In the genomic region with DNA sequence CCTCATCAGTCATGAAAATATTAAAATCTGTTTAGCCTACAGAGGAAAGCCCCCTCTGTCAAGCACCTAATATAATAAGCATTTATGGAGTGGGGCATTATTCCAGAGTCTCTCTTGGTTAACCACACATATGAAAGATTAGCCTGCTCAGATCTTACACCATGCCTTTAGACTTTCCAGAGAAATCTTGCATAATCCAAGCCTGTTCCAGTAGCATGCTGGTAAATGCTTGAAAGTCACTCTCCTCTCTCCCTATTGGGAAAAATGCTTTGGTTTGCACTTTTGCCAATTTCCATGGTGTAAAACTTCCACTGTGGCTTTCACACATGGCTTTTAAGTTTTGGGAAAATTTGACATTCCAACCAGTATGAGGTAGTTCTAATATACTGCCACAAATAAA, we compare ENCODE assay signal across 27 mouse cellular contexts.
DNase-seq lines count a peak whose midpoint lies in the region; ATAC-seq and TF ChIP-seq lines count a peak whose summit lies in the region.
"Had no signal": no experiment of that assay in that cellular context is flagged by ENCODE, and none has a peak within 500 bp of the region (broad histone marks: within the 10 kb centered on the region; RNA-seq: fewer than 3 reads in every experiment).

No protein-coding gene starts in this region.

- H3K36me3 ChIP-seq in limb, embryonic 13.5 days, result no peaks in the 10 kb centered on the region
- no peaks in the 10 kb centered on the region for H3K36me3 ChIP-seq in limb, embryonic 10.5 days
- H3K36me3 ChIP-seq in limb, embryonic 15.5 days, result no peaks in the 10 kb centered on the region
- no peaks in the 10 kb centered on the region for H3K36me3 ChIP-seq in kidney, embryonic 15.5 days
- no peaks in the 10 kb centered on the region for H3K36me3 ChIP-seq in midbrain, embryonic 15.5 days (replicated peaks)
- H3K36me3 ChIP-seq: embryonic facial prominence, embryonic 15.5 days; heart, embryonic 10.5 days; hindbrain, embryonic 13.5 days; midbrain, embryonic 12.5 days; stomach, embryonic 15.5 days had no signal

- H3K27me3 ChIP-seq in limb, embryonic 13.5 days, result no peaks in the 10 kb centered on the region
- H3K27me3 ChIP-seq in limb, embryonic 10.5 days (ENCODE audit: low read depth, poor library complexity, severe bottlenecking), result no peaks in the 10 kb centered on the region
- peaks cover 4% of the 10 kb centered on the region for H3K27me3 ChIP-seq in Patski
- H3K27me3 ChIP-seq in limb, embryonic 15.5 days, result no peaks in the 10 kb centered on the region
- H3K27me3 ChIP-seq in kidney, embryonic 15.5 days, result no peaks in the 10 kb centered on the region
- no peaks in the 10 kb centered on the region for H3K27me3 ChIP-seq in midbrain, embryonic 15.5 days (replicated peaks)
- H3K27me3 ChIP-seq: embryonic facial prominence, embryonic 15.5 days; hindbrain, embryonic 13.5 days; midbrain, embryonic 12.5 days; stomach, embryonic 15.5 days had no signal

- H3K9ac ChIP-seq in limb, embryonic 13.5 days, result no peak overlapping the region
- no peak overlapping the region for H3K9ac ChIP-seq in limb, embryonic 15.5 days
- H3K9ac ChIP-seq in kidney, embryonic 15.5 days, result no peak overlapping the region
- H3K9ac ChIP-seq in midbrain, embryonic 15.5 days, result no peak overlapping the region
- H3K9ac ChIP-seq: embryonic facial prominence, embryonic 15.5 days; hindbrain, embryonic 13.5 days; liver, embryonic 14.5 days; midbrain, embryonic 12.5 days; stomach, embryonic 15.5 days had no signal

- H3K4me2 ChIP-seq in limb, embryonic 13.5 days (replicated peaks), result no peak overlapping the region
- H3K4me2 ChIP-seq in limb, embryonic 15.5 days, result no peak overlapping the region
- H3K4me2 ChIP-seq in kidney, embryonic 15.5 days, result no peak overlapping the region
- H3K4me2 ChIP-seq in midbrain, embryonic 15.5 days, result no peak overlapping the region
- H3K4me2 ChIP-seq: embryonic facial prominence, embryonic 15.5 days; hindbrain, embryonic 13.5 days; midbrain, embryonic 12.5 days; stomach, embryonic 15.5 days had no signal

- peaks cover 28% of the 10 kb centered on the region for H3K4me1 ChIP-seq in limb, embryonic 13.5 days
- H3K4me1 ChIP-seq in limb, embryonic 10.5 days, result no peaks in the 10 kb centered on the region
- H3K4me1 ChIP-seq in limb, embryonic 15.5 days, result peaks cover 18% of the 10 kb centered on the region
- no peaks in the 10 kb centered on the region for H3K4me1 ChIP-seq in kidney, embryonic 15.5 days
- H3K4me1 ChIP-seq in midbrain, embryonic 15.5 days, result no peaks in the 10 kb centered on the region
- H3K4me1 ChIP-seq: embryonic facial prominence, embryonic 15.5 days; hindbrain, embryonic 13.5 days; stomach, embryonic 15.5 days had no signal

- no peak overlapping the region for H3K4me3 ChIP-seq in limb, embryonic 13.5 days
- H3K4me3 ChIP-seq in limb, embryonic 10.5 days, result no peak overlapping the region
- no peak overlapping the region for H3K4me3 ChIP-seq in limb, embryonic 15.5 days
- H3K4me3 ChIP-seq in kidney, embryonic 15.5 days (replicated peaks), result no peak overlapping the region
- no peak overlapping the region for H3K4me3 ChIP-seq in midbrain, embryonic 15.5 days
- H3K4me3 ChIP-seq: embryonic facial prominence, embryonic 15.5 days; heart, embryonic 10.5 days; hindbrain, embryonic 13.5 days; layer of hippocampus, adult 2 months; left cerebral cortex, adult 2 months; midbrain, embryonic 12.5 days; stomach, embryonic 15.5 days had no signal

- ATAC-seq in limb, embryonic 13.5 days (ENCODE audit: low FRiP score, low read depth), result peak; percentile 77
- no peak for ATAC-seq in Patski
- peak; percentile 67; the same call in 1 of the 2 replicates for ATAC-seq in limb, embryonic 15.5 days (ENCODE audit: insufficient number of reproducible peaks, low FRiP score, low TSS enrichment, low read depth)
- no peak for ATAC-seq in kidney, embryonic 15.5 days (replicated peaks; ENCODE audit: low FRiP score)
- no peak for ATAC-seq in midbrain, embryonic 15.5 days (replicated peaks)
- ATAC-seq: forebrain, embryonic 14.5 days had no signal

- no peak for TF ChIP-seq CTCF in Patski (IDR thresholded peaks at IDR 0.05)

- POLR2A ChIA-PET in Patski (lab: Charles Lee), result no interaction called here

- CTCF ChIA-PET in Patski (lab: Charles Lee), result no interaction called here

- in situ Hi-C loops in Patski (cut with MboI; ENCODE audit: low pct_unique_long_range_greater_than_20kb), result no loop called here

- DNase-seq in limb, embryonic 10.5 days (ENCODE audit: low spot score), result no peak
- DNase-seq in 3T3-L1 (ENCODE audit: low read depth, low spot score) (peak; percentile 8), Patski (ENCODE audit: low read depth, low spot score) (peak; percentile 28)
- DNase-seq: adrenal gland, postnatal 14 days; B cell, adult 2 months; cerebellum, adult 11-12 months; cerebellum, postnatal 10 days; gastrocnemius, postnatal 25 days; heart, postnatal 36 days; kidney, adult 11 months; kidney, postnatal 36 days; liver; lung, postnatal 14 days; thymus, postnatal 14 days had no signal

- peak overlapping the region; percentile 69; the same call in 1 of the 2 replicates for H3K27ac ChIP-seq in limb, embryonic 13.5 days
- no peak overlapping the region for H3K27ac ChIP-seq in limb, embryonic 10.5 days
- peak overlapping the region; percentile 35; the same call in 1 of the 2 replicates for H3K27ac ChIP-seq in limb, embryonic 15.5 days
- H3K27ac ChIP-seq in kidney, embryonic 15.5 days, result no peak overlapping the region
- H3K27ac ChIP-seq in midbrain, embryonic 15.5 days, result no peak overlapping the region
- H3K27ac ChIP-seq: embryonic facial prominence, embryonic 15.5 days; heart, embryonic 10.5 days; hindbrain, embryonic 13.5 days; layer of hippocampus, adult 2 months; left cerebral cortex, adult 2 months; liver, embryonic 14.5 days; midbrain, embryonic 12.5 days; stomach, embryonic 15.5 days had no signal

- H3K9me3 ChIP-seq in limb, embryonic 13.5 days, result no peaks in the 10 kb centered on the region
- no peaks in the 10 kb centered on the region for H3K9me3 ChIP-seq in limb, embryonic 10.5 days (replicated peaks)
- H3K9me3 ChIP-seq in limb, embryonic 15.5 days, result no peaks in the 10 kb centered on the region
- H3K9me3 ChIP-seq in kidney, embryonic 15.5 days (replicated peaks), result no peaks in the 10 kb centered on the region
- H3K9me3 ChIP-seq in midbrain, embryonic 15.5 days, result no peaks in the 10 kb centered on the region
- H3K9me3 ChIP-seq: embryonic facial prominence, embryonic 15.5 days; heart, embryonic 10.5 days; hindbrain, embryonic 13.5 days; midbrain, embryonic 12.5 days; stomach, embryonic 15.5 days had no signal

Comparison
In these comparisons a context has a peak if more than half of its experiments do, and no peak if none do; other contexts are left out.
1. H3K27ac ChIP-seq: peak in limb, embryonic 13.5 days (single experiment) and limb, embryonic 15.5 days (single experiment); none in limb, embryonic 10.5 days (single experiment), kidney, embryonic 15.5 days (single experiment) and midbrain, embryonic 15.5 days (single experiment).
2. ATAC-seq: peak in limb, embryonic 13.5 days (single experiment) and limb, embryonic 15.5 days (single experiment); none in Patski (single experiment), kidney, embryonic 15.5 days (single experiment) and midbrain, embryonic 15.5 days (single experiment).